Comparison of ENCODE assay signal across 24 mouse cellular contexts in the genomic region with DNA sequence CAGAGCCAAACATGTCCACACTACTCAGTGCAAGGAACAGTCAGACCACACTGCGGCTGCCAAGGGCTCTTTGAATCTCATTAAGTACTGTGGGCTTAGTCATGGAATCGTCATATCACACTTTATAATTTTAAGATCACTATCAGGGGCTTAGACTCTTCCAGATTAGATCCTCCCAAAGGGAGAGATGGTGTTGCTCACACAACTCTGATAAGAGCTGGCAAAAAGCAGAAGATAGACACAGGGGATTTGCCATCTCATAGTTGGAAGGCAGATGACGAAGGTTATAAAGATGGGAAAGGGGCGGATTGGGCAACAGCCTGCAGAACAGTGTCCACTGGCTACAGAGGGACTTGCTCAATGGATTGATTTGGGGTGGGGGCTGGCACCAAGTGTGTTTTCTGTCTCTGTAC. TPM values are rescaled to one million over a fixed set of nuclear protein-coding genes. Genes with fewer than 3 reads are reported as not detected.
A peak's percentile ranks its signal among the peaks of the same experiment; 100 is the strongest.
DNase-seq lines count a peak whose midpoint lies in the region; ATAC-seq lines count a peak whose summit lies in the region.
"Had no signal": no experiment of that assay in that cellular context is flagged by ENCODE, and none has a peak within 500 bp of the region (broad histone marks: within the 10 kb centered on the region; RNA-seq: fewer than 3 reads in every experiment).

No protein-coding gene starts in this region.

- peak; percentile 25 for DNase-seq in gastrocnemius, adult 18-20 months (ENCODE audit: low spot score)
- DNase-seq in gastrocnemius, postnatal 25 days = no peak
- DNase-seq in midbrain, embryonic 10.5 days (ENCODE audit: low spot score) = peak; percentile 7
- no peak for DNase-seq in midbrain, embryonic 11.5 days (ENCODE audit: low spot score, missing footprints)
- DNase-seq in lung, postnatal 10 days = peak; percentile 23
- peak; percentile 71 for DNase-seq in skeletal muscle tissue, adult 2 months (ENCODE audit: low read depth, low spot score)
- DNase-seq in left cerebral cortex, adult 18-20 months (ENCODE audit: low spot score in 2 of 2) = no peak
- no peak for DNase-seq in hindbrain, embryonic 10.5 days (ENCODE audit: low spot score)
- DNase-seq: cerebellum, adult 11-12 months; cerebellum, postnatal 10 days; forebrain, postnatal 0 days; kidney, adult 8-10 months; kidney, postnatal 10 days; thymus, adult 2 months had no signal

- H3K9me3 ChIP-seq in midbrain, embryonic 10.5 days (replicated peaks) = no peaks in the 10 kb centered on the region
- H3K9me3 ChIP-seq in midbrain, embryonic 11.5 days (ENCODE audit: control insufficient read depth, low read length) = no peaks in the 10 kb centered on the region
- no peaks in the 10 kb centered on the region for H3K9me3 ChIP-seq in hindbrain, embryonic 10.5 days
- H3K9me3 ChIP-seq: forebrain, embryonic 10.5 days; intestine, embryonic 15.5 days; megakaryocyte, embryonic 14.5 days; neural tube, embryonic 13.5 days had no signal

- 96% methylated on average over 4 of the region's 4 CpGs for WGBS in midbrain, embryonic 10.5 days
- WGBS in midbrain, embryonic 11.5 days = 93% methylated on average over 4 of the region's 4 CpGs
- 93% methylated on average over 4 of the region's 4 CpGs for WGBS in hindbrain, embryonic 10.5 days

- H3K4me1 ChIP-seq in midbrain, embryonic 10.5 days = peaks cover 2% of the 10 kb centered on the region; the same call in 1 of the 2 replicates
- H3K4me1 ChIP-seq in midbrain, embryonic 11.5 days (ENCODE audit: control insufficient read depth, insufficient read depth, low read length) = no peaks in the 10 kb centered on the region
- H3K4me1 ChIP-seq in hindbrain, embryonic 10.5 days (replicated peaks) = peaks cover 7% of the 10 kb centered on the region
- H3K4me1 ChIP-seq: neural tube, embryonic 13.5 days had no signal

- H3K36me3 ChIP-seq in midbrain, embryonic 10.5 days = no peaks in the 10 kb centered on the region
- no peaks in the 10 kb centered on the region for H3K36me3 ChIP-seq in midbrain, embryonic 11.5 days (ENCODE audit: control insufficient read depth, insufficient read depth, low read length)
- no peaks in the 10 kb centered on the region for H3K36me3 ChIP-seq in hindbrain, embryonic 10.5 days
- H3K36me3 ChIP-seq: forebrain, embryonic 10.5 days; intestine, embryonic 15.5 days; neural tube, embryonic 13.5 days had no signal

- no peaks in the 10 kb centered on the region for H3K27me3 ChIP-seq in midbrain, embryonic 10.5 days (ENCODE audit: low read depth, poor library complexity, severe bottlenecking)
- H3K27me3 ChIP-seq in midbrain, embryonic 11.5 days (ENCODE audit: control insufficient read depth, insufficient read depth, low read length) = no peaks in the 10 kb centered on the region
- no peaks in the 10 kb centered on the region for H3K27me3 ChIP-seq in hindbrain, embryonic 10.5 days (ENCODE audit: insufficient read depth, poor library complexity, severe bottlenecking)
- H3K27me3 ChIP-seq: intestine, embryonic 15.5 days; megakaryocyte, embryonic 14.5 days; neural tube, embryonic 13.5 days had no signal

- H3K9ac ChIP-seq in midbrain, embryonic 11.5 days (ENCODE audit: low read length) = no peak overlapping the region
- H3K9ac ChIP-seq: forebrain, postnatal 0 days; intestine, embryonic 15.5 days; liver, embryonic 14.5 days; neural tube, embryonic 13.5 days had no signal

- H3K27ac ChIP-seq in midbrain, embryonic 10.5 days (replicated peaks) = no peak overlapping the region
- H3K27ac ChIP-seq in midbrain, embryonic 11.5 days (ENCODE audit: low read depth, low read length) = no peak overlapping the region
- no peak overlapping the region for H3K27ac ChIP-seq in hindbrain, embryonic 10.5 days
- H3K27ac ChIP-seq: forebrain, embryonic 10.5 days; intestine, embryonic 15.5 days; liver, embryonic 14.5 days; neural tube, embryonic 13.5 days; stomach, postnatal 0 days had no signal

- H3K4me2 ChIP-seq in midbrain, embryonic 11.5 days = no peak overlapping the region
- H3K4me2 ChIP-seq: heart, embryonic 11.5 days; intestine, embryonic 15.5 days; neural tube, embryonic 13.5 days had no signal

- ATAC-seq in midbrain, embryonic 11.5 days (ENCODE audit: low FRiP score) = no peak
- ATAC-seq: forebrain, postnatal 0 days; hindbrain, embryonic 16.5 days; intestine, embryonic 15.5 days; midbrain, embryonic 16.5 days had no signal

- no peak overlapping the region for H3K4me3 ChIP-seq in midbrain, embryonic 10.5 days
- H3K4me3 ChIP-seq in midbrain, embryonic 11.5 days (ENCODE audit: low read depth, low read length) = no peak overlapping the region
- H3K4me3 ChIP-seq in hindbrain, embryonic 10.5 days = no peak overlapping the region
- H3K4me3 ChIP-seq: forebrain, embryonic 10.5 days; intestine, embryonic 15.5 days; megakaryocyte, embryonic 14.5 days; myocyte; neural tube, embryonic 13.5 days had no signal

RNA-seq across cellular contexts. Expression of a gene that starts 31.0 kb away (rescaled TPM):
- under 1 TPM; 0.94 to 1.00 TPM for total RNA-seq in gastrocnemius, adult 18-20 months (2021)
- 1 to 10 TPM; 1.6 to 3.3 TPM for total RNA-seq in gastrocnemius, postnatal 25 days (2021)
- 0.64 and 1.2 TPM in 2 replicates for polyA plus RNA-seq in midbrain, embryonic 10.5 days (2016; fragmentation: Nextera tagmentation; extraction: Ambion mirVana)
- 0.98 and 1.0 TPM in 2 replicates for polyA plus RNA-seq in midbrain, embryonic 11.5 days (2014; fragmentation: Nextera tagmentation; extraction: Ambion mirVana)
- total RNA-seq in left cerebral cortex, adult 18-20 months (2021) = 1 to 10 TPM; 1.2 to 1.5 TPM
- 1.2 and 1.6 TPM in 2 replicates for polyA plus RNA-seq in hindbrain, embryonic 10.5 days (2016; fragmentation: Nextera tagmentation; extraction: Ambion mirVana)
- polyA plus RNA-seq: myocyte had no signal

Comparison
In these comparisons a context has a peak if more than half of its experiments do, and no peak if none do; other contexts are left out.
1. DNase-seq: peak in gastrocnemius, adult 18-20 months (single experiment), midbrain, embryonic 10.5 days (single experiment), lung, postnatal 10 days (single experiment) and skeletal muscle tissue, adult 2 months (single experiment); none in gastrocnemius, postnatal 25 days (single experiment), midbrain, embryonic 11.5 days (single experiment), left cerebral cortex, adult 18-20 months (0 of 2) and hindbrain, embryonic 10.5 days (single experiment).